Mouse (Mus musculus) stomach, postnatal 0 days (tissue): ENCODE results near the gene Megf11.

Experiments used
- CTCF ChIP-seq: IDR thresholded peaks from 2 replicates; pipeline ENCODE4 v1.5.1; 2016; ENCODE audit warnings: antibody characterized with exemption, low read depth, mild to moderate bottlenecking, moderate library complexity
- EP300 ChIP-seq: optimal IDR thresholded peaks from 2 replicates; pipeline ENCODE3; 2016; ENCODE audit warnings: antibody characterized with exemption

GRCm38 (mm10) chr9:64447070-64447469 is 61.6 kb downstream of the Megf11 start:
- TF ChIP-seq CTCF (0 out of 2 replicates have a peak, but pooled peaks have one; percentile 8), EP300 (no peak)
